Mouse (Mus musculus) liver, adult 2 months (tissue): Measurements from ENCODE around the gene Itfg1. TPM values are rescaled to one million over a fixed set of nuclear protein-coding genes. Genes with fewer than 3 reads are reported as not detected.
A peak's percentile ranks its signal among the peaks of the same experiment; 100 is the strongest.
"Not testable (repeated sequence)": the region's sequence is repeated elsewhere in the genome, so short reads cannot be mapped to it uniquely, and the experiment has no call there.

Experiments used
- DNase-seq: peaks from one replicate; pipeline ENCODE4 v3.0.0-alpha.2; 2011; ENCODE audit warnings: low read depth, low spot score; ENCODE audit errors: extremely low read depth
- H3K27ac ChIP-seq: fragments of 200-500 bp; replicated peaks from 2 replicates; pipeline ENCODE4 v1.5.1; 2012; ENCODE audit warnings: low read depth, mild to moderate bottlenecking, control low read depth, inconsistent platforms, low read length; ENCODE audit not compliant: insufficient read depth
- H3K27me3 ChIP-seq: fragments of 200-500 bp; 2 replicates; pipeline ENCODE4 v1.6.1; 2012; ENCODE audit warnings: mild to moderate bottlenecking, moderate library complexity, low read length, inconsistent platforms; ENCODE audit not compliant: control insufficient read depth, insufficient read depth
- H3K36me3 ChIP-seq: fragments of 200-500 bp; 2 replicates; pipeline ENCODE4 v1.6.1; 2012; ENCODE audit warnings: low read length, inconsistent platforms; ENCODE audit not compliant: control insufficient read depth, insufficient read depth
- H3K4me1 ChIP-seq: fragments of 200-500 bp; 2 replicates; pipeline ENCODE4 v1.6.1; 2011; ENCODE audit warnings: low read length; ENCODE audit not compliant: control insufficient read depth, insufficient read depth
- H3K4me3 ChIP-seq: fragments of 200-500 bp; 2 replicates; pipeline ENCODE4 v1.5.1; 2011; ENCODE audit warnings: low read depth, mild to moderate bottlenecking, control low read depth, low read length, moderate library complexity; ENCODE audit not compliant: insufficient read depth
- H3K79me2 ChIP-seq: fragments of 200-500 bp; 2 replicates; pipeline ENCODE4 v1.6.1; 2012; ENCODE audit warnings: inconsistent platforms, mild to moderate bottlenecking, low read length, moderate library complexity; ENCODE audit not compliant: control insufficient read depth, insufficient read depth
- H3K9ac ChIP-seq: fragments of 200-500 bp; 2 replicates; pipeline ENCODE4 v1.6.1; 2012; ENCODE audit warnings: low read depth, mild to moderate bottlenecking, control low read depth, inconsistent platforms, low read length
- CTCF ChIP-seq: fragments of 200-500 bp; IDR thresholded peaks from 2 replicates; pipeline ENCODE4 v1.5.1; 2011; ENCODE audit warnings: low read depth, low read length, control low read depth
- POLR2A ChIP-seq: fragments of 200-500 bp; IDR thresholded peaks from 2 replicates; pipeline ENCODE4 v1.6.1; 2011; ENCODE audit warnings: low read length, control low read depth; ENCODE audit not compliant: insufficient read depth; ENCODE audit errors: extremely low read depth
- WGBS: fragments of 180-500 bp; shearing (Covaris S2); methylation state at CpG from one replicate; pipeline ENCODE4 v1.1.7; 2018; 5-methylcytosine and 5-hydroxymethylcytosine counted together
- polyA plus RNA-seq: library from polyadenylated mRNA; depleted of rRNA; stranded (reverse); fragments of >200 nt; gene quantifications from 2 replicates; pipeline ENCODE4 v1.2.3, GENCODE M21; 2012
- total RNA-seq: library from RNA; depleted of rRNA; stranded (reverse); fragments of >200 nt; gene quantifications from 2 replicates; pipeline ENCODE4 v1.2.3, GENCODE M21; 2014

Itfg1 gene
- total and polyA plus RNA-seq, 2 experiments, result 13.0 to 68.0 TPM

DNA sequence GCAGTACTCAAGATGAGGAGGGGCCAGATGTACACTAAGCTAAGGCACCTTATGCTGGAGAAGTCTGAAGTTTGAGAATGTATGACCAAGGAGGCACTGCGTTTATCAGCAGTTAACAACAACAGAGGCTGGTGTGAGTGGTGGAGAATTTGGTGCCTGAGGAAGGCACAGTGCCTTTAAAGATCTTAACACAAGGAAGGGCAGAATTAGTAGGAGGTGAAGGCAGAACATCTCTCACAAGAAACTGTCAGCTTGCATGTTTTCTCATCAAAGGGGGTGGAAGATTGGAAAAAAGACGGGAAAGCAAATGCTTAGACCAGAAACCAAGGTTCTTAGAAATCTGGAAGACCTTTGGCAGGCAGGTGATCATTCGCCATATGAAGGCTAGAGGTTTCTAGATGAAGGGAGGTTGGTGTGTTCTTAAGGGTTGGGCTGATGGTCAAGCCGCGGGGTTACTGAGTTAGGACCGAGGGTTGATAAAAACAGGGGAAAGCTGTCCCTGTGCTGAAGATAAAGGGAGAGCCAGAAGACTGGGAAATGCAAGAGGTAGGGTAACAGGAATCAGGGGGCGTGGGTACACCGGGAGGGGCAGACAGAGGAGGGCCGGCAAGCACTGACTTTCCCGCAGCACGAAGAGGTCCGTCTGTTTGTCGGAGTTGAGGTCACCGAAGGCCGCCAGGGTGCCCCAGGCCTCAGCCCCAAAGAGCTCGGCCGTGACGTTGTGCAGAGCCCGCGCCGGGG, 635 bp downstream of the Itfg1 start:
- no peak for DNase-seq
- H3K79me2 ChIP-seq, result no peaks in the 10 kb centered on the region; the same call in 1 of the 2 replicates
- no peaks in the 10 kb centered on the region for H3K27me3 ChIP-seq
- WGBS, result under 1% methylated on average over 21 of the region's 21 CpGs
- peak overlapping the region; percentile 92 for H3K9ac ChIP-seq
- TF ChIP-seq CTCF, result no peak
- no peak for TF ChIP-seq POLR2A
- H3K4me3 ChIP-seq, result peak overlapping the region; percentile 82
- peaks cover 5% of the 10 kb centered on the region for H3K4me1 ChIP-seq
- H3K27ac ChIP-seq, result peak overlapping the region; percentile 93
- peaks cover 12% of the 10 kb centered on the region for H3K36me3 ChIP-seq

DNA sequence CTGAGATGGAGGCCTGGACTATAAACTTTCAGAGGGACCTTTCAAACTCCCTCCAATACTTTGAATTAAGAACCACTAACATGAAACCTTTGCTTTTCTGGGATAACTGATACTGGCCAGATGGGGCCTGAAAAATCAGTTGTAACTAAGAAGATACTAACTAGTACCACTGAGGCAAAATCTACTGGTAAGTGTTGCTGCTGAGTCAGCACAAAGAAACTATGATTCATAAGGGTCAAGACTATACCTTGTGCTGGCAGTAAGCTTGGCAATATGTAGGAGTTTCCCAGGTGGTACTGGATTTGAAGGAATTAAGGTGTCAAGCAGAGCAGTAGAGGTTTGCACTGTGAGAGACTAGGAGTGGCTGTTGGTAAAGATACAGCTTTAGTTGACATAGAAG, 27.1 kb downstream of the Itfg1 start:
- no peak for TF ChIP-seq POLR2A
- TF ChIP-seq CTCF, result no peak
- H3K27ac ChIP-seq, result no peak overlapping the region
- no peak overlapping the region for H3K9ac ChIP-seq
- no peaks in the 10 kb centered on the region for H3K4me1 ChIP-seq
- no peaks in the 10 kb centered on the region for H3K27me3 ChIP-seq
- H3K79me2 ChIP-seq, result no peaks in the 10 kb centered on the region
- no peak for DNase-seq
- no peak overlapping the region for H3K4me3 ChIP-seq
- H3K36me3 ChIP-seq, result peaks cover 5% of the 10 kb centered on the region

DNA sequence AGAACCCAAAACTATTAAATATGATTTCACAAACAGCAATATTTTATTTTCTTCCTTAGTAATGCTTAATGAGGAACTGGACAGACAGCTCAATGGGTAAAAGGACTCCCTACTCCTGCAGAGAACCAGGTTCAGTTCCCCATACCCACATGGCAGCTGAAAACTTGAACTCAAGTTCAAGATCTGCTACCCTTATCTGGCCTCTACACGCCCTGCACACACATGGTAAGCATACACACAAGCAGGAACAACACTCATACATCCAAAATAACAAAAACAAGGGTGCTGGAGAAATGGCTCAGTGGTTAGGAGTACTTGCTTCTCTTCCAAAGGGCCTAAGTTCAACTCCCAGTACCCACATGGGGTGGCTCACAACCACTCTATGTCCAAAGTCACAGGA, 39.3 kb downstream of the Itfg1 start:
- Histone ChIP-seq H3K4me1 (no peaks in the 10 kb centered on the region), H3K27me3 (no peaks in the 10 kb centered on the region), H3K4me3 (no peak overlapping the region), H3K9ac (no peak overlapping the region), H3K36me3 (peaks cover 15% of the 10 kb centered on the region), H3K79me2 (no peaks in the 10 kb centered on the region), H3K27ac (no peak overlapping the region)
- 96% methylated on average over 1 of the region's 1 CpGs for WGBS
- no peak for TF ChIP-seq CTCF
- TF ChIP-seq POLR2A, result no peak
- no peak for DNase-seq

DNA sequence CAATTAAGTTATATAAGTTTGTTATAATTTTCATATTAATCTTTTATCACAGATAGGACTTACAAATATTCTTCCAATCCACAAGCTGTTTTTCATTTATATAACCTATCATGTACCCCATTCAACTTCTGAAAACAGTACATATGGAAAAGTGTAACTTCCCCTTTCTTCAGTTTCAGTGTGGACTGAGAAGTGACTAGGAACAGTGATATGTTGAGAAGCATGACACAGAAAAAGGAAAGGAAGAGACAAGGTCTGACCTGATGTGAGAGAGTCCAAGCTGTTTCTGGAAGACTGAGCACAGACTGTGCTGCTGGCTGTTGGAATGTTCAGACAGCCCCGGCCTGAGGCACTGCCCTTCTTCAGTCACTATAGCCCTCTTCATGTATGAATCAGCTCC, 40.6 kb downstream of the Itfg1 start:
- no peaks in the 10 kb centered on the region for H3K27me3 ChIP-seq
- H3K4me1 ChIP-seq, result no peaks in the 10 kb centered on the region
- WGBS, result 94% methylated on average over 1 of the region's 1 CpGs
- no peak overlapping the region for H3K27ac ChIP-seq
- no peaks in the 10 kb centered on the region for H3K79me2 ChIP-seq
- TF ChIP-seq CTCF, result no peak
- no peak for TF ChIP-seq POLR2A
- no peak for DNase-seq
- H3K36me3 ChIP-seq, result peaks cover 15% of the 10 kb centered on the region
- no peak overlapping the region for H3K9ac ChIP-seq
- H3K4me3 ChIP-seq, result no peak overlapping the region

DNA sequence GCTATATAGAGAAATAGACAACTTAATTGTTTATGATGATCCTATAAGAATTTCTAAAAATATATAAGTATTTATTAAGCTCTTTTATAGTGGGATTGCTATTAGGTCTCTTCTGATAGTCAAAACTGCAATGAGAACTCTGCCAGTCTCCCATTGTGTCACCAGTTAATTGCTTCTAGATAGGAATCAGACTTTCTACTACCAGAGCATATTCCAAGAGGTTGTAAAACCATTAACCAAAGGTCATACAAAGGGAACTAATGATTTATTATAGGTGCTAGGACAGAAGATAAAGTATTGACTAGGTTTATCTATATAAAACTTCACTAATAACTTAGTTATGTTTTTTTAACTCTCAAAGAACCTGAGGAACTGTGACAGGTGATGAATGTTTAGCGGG, 44.3 kb downstream of the Itfg1 start:
- not testable (repeated sequence) for H3K27ac ChIP-seq, H3K79me2 ChIP-seq, H3K27me3 ChIP-seq, H3K9ac ChIP-seq, H3K4me3 ChIP-seq, DNase-seq, H3K4me1 ChIP-seq
- peaks cover 15% of the 10 kb centered on the region for H3K36me3 ChIP-seq
- 98% methylated on average over 1 of the region's 1 CpGs for WGBS

DNA sequence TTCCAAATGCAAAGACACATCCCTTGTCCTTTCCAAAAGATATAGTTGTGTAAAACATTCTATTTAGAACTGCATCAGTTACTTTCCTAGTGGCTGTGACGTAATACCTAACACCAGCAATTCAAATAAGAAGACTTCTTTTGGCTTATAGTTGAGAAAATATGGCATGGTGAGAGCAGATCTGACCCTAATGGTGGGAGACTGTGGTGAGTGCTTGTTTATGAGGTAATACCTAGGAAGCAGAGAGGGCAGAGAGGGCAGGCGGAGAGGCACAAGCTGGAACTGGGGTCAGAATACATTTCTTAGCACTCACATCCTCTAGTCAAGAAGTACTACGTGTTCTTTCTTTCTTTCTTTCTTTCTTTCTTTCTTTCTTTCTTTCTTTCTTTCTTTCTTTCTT, 52.4 kb downstream of the Itfg1 start:
- Histone ChIP-seq H3K9ac (no peak overlapping the region), H3K27ac (no peak overlapping the region), H3K36me3 (peaks cover 4% of the 10 kb centered on the region; the same call in 1 of the 2 replicates), H3K79me2 (no peaks in the 10 kb centered on the region), H3K27me3 (no peaks in the 10 kb centered on the region), H3K4me3 (no peak overlapping the region), H3K4me1 (no peaks in the 10 kb centered on the region)
- 98% methylated on average over 3 of the region's 3 CpGs for WGBS
- no peak for DNase-seq
- no peak for TF ChIP-seq CTCF
- TF ChIP-seq POLR2A, result no peak
